Mouse (Mus musculus) lung, adult 2 months (tissue): ENCODE results near the gene Sfxn2. TPM values are rescaled to one million over a fixed set of nuclear protein-coding genes. Genes with fewer than 3 reads are reported as not detected.

Experiments
- DNase-seq: peaks from one replicate; pipeline ENCODE4 v3.0.0; 2022
- H3K4me1 ChIP-seq: fragments of 200-500 bp; 2 replicates; pipeline ENCODE4 v1.6.1; 2011; ENCODE audit warnings: low read length; ENCODE audit not compliant: control insufficient read depth, insufficient read depth
- H3K4me3 ChIP-seq: fragments of 200-500 bp; replicated peaks from 2 replicates; pipeline ENCODE3; 2011; ENCODE audit warnings: low read depth, mild to moderate bottlenecking, control low read depth, low read length; ENCODE audit errors: extremely low read depth
- CTCF ChIP-seq: fragments of 200-500 bp; IDR thresholded peaks from 2 replicates; pipeline ENCODE4 v1.5.1; 2011; ENCODE audit warnings: mild to moderate bottlenecking, low read length, control low read depth; ENCODE audit not compliant: insufficient read depth
- POLR2A ChIP-seq: fragments of 200-500 bp; IDR thresholded peaks from 2 replicates; pipeline ENCODE4 v1.6.1; 2011; ENCODE audit warnings: low read depth, mild to moderate bottlenecking, control low read depth, low read length, borderline replicate concordance; ENCODE audit errors: extremely low read depth
- WGBS: fragments of 180-500 bp; shearing (Covaris S2); methylation state at CpG from one replicate; pipeline ENCODE4 v1.1.7; 2018; 5-methylcytosine and 5-hydroxymethylcytosine counted together
- polyA plus RNA-seq: library from polyadenylated mRNA; depleted of rRNA; stranded (reverse); fragments of >200 nt; gene quantifications from 2 replicates; pipeline ENCODE4 v1.2.3, GENCODE M21; 2012

Sfxn2 gene
- polyA plus RNA-seq, 1 experiment: 6.5 TPM

DNA sequence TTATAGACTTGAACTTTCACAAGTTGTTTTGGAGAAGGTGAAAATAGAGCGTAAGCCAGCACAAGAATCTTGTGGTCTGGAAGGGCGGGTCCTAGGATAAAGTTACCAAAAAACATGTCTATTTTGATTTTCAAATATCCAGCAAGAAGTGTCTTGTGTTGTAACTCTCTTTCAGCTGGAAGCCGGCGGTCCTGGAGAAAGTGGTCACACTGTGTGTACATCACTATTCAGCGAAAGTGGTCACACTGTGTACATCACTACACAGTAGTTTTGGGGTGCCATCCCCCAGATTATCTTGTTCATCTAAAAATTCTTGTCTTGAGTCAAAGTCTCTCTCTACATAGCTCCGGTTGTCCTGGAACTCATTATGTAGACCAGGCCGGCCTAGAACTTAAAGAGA, 35.0 kb downstream of the Sfxn2 start:
- H3K4me1 ChIP-seq: peaks cover 7% of the 10 kb centered on the region
- DNase-seq: no peak
- WGBS: 95% methylated on average over 7 of the region's 7 CpGs

DNA sequence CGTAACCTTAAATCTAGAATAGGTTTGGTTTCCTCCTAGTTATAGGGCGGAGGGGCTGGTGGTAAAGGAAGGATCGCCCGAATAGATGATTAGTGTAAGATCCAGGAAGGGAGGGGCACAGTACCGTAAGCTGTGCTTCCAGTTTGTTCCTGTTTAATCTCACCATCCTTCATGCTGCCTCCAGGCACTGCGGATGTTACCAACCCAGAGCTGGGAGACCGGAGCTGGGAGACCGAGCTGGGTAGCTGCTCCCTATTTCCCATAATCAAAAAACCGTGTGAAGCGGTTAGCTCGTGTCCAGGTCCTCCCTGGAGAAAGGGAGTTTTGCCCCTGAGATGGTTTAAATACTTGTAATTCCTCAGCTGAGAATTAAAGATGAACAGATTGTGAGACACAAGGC, 43.2 kb downstream of the Sfxn2 start:
- no peak for DNase-seq
- TF ChIP-seq POLR2A: no peak
- TF ChIP-seq CTCF: no peak
- no peak overlapping the region for H3K4me3 ChIP-seq
- H3K4me1 ChIP-seq: peaks cover 23% of the 10 kb centered on the region
- 55% methylated on average over 11 of the region's 11 CpGs for WGBS

More for the DNA sequence above, 35.0 kb downstream of the Sfxn2 start:
- TF ChIP-seq POLR2A (no peak), CTCF (no peak)
- no peak overlapping the region for H3K4me3 ChIP-seq

GRCm38 (mm10) chr19:46617361-46617760, 44.2 kb downstream of the Sfxn2 start:
- no peak overlapping the region for H3K4me3 ChIP-seq
- TF ChIP-seq CTCF: no peak
- TF ChIP-seq POLR2A: no peak
- no peak for DNase-seq
- H3K4me1 ChIP-seq: peaks cover 25% of the 10 kb centered on the region
- WGBS: 72% methylated on average over 8 of the region's 8 CpGs

GRCm38 (mm10) chr19:46618322-46618721, 45.2 kb downstream of the Sfxn2 start:
- TF ChIP-seq CTCF: no peak
- no peak for TF ChIP-seq POLR2A
- peaks cover 29% of the 10 kb centered on the region for H3K4me1 ChIP-seq
- DNase-seq: no peak
- 32% methylated on average over 9 of the region's 9 CpGs for WGBS
- no peak overlapping the region for H3K4me3 ChIP-seq

GRCm38 (mm10) chr19:46619001-46619400, 45.8 kb downstream of the Sfxn2 start:
- TF ChIP-seq POLR2A (no peak), CTCF (no peak)
- 39% methylated on average over 19 of the region's 19 CpGs for WGBS
- DNase-seq: no peak
- Histone ChIP-seq H3K4me3 (no peak overlapping the region), H3K4me1 (peaks cover 34% of the 10 kb centered on the region)

- no peak for DNase-seq
- H3K4me3 ChIP-seq: no peak overlapping the region
- TF ChIP-seq POLR2A (no peak), CTCF (no peak)
- H3K4me1 ChIP-seq: peaks cover 37% of the 10 kb centered on the region
- WGBS: 89% methylated on average over 6 of the region's 6 CpGs
These were observed 46.4 kb downstream of the Sfxn2 start for GRCm38 (mm10) chr19:46619518-46619917.

GRCm38 (mm10) chr19:46620016-46620808, 47.0 kb downstream of the Sfxn2 start:
- TF ChIP-seq CTCF (no peak), POLR2A (no peak)
- no peak overlapping the region for H3K4me3 ChIP-seq
- peaks cover 43% of the 10 kb centered on the region for H3K4me1 ChIP-seq
- no peak for DNase-seq
- WGBS: 60% methylated on average over 14 of the region's 14 CpGs

DNA sequence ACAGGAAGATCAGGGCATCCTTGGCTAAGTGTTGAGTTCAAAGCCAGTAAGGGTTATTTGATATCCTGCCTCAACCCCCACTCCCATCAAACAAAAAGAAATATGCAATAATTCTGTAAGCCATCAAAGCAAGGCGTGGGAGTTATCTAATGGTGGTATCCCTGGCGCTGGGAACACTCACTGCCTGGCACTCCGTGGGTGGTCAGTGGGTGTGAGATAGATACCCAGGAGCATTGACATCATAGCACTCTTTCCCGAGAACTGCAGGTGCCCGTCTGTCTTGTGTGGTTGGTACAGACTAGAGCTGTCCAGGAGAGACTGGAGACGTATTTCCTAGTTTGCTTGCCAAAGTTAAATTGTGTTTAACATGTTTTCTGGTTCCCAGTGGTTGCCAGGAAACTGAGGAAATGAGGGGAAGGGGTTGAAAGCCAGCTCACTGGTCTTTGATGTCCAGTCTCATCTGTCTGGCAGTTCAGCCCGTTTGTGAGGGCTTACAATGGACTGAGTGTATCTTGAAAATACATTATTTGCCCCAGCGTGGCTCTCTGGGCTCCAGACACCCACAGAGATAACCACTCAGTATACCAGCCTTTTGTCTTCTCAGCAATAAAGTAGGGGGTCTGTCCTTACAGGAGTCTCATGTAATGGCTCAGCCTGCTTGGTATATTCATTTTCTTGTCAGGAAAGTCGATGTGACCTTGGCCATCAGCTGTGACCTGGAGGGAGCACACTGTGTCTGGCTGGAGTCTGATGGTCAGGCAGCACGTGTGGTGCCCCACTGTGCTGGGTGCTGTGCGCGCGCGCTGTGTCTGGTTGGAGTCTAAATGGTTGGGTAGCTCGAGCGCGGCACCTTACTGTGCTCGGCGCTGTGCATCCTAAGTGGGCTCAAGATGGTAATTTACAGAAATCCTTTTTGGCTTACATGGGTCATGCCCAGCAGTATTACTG, 48.3 kb downstream of the Sfxn2 start:
- TF ChIP-seq CTCF (no peak), POLR2A (no peak)
- DNase-seq: no peak
- Histone ChIP-seq H3K4me3 (no peak overlapping the region), H3K4me1 (peaks cover 41% of the 10 kb centered on the region)
- WGBS: 67% methylated on average over 19 of the region's 19 CpGs

DNA sequence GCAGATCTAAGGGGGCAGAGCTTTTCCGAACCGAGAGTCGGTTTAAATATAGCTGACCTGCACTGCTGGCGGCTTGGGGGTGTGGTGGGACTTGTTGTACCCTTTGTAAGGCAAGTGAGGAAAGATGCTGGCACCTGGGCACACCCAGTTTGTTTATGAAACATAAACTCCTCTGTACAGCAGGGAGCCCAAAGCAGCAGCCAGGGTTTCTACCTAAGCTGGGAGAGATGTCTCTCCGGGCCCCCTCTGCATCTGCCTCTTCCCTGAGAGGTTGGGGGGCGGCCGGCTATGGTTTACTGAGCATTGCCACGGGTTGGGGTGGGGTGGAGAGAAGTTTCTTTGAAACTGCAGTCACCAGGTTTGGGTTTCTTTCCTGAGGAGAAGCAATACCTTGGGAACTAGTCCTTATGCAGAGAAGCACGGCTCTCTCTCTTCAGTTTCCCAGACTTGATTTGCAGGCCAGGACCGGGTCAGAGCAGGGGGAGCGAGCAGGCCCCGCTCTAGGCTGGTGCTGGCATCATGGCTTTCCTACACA, 49.6 kb downstream of the Sfxn2 start:
- H3K4me3 ChIP-seq: no peak overlapping the region
- 29% methylated on average over 12 of the region's 12 CpGs for WGBS
- peaks cover 41% of the 10 kb centered on the region for H3K4me1 ChIP-seq
- no peak for TF ChIP-seq POLR2A
- no peak for TF ChIP-seq CTCF
- DNase-seq: no peak
